Mouse (Mus musculus) forebrain, embryonic 16.5 days (tissue): ENCODE data around the gene Ccdc50. TPM values are rescaled to one million over a fixed set of nuclear protein-coding genes. Genes with fewer than 3 reads are reported as not detected.

ENCODE experiments used
- ATAC-seq: fragments of 200-750 bp; cut with Nextera tagmentation; 2 replicates; pipeline ENCODE4 v1.8.0; 2017; ENCODE audit warnings: mild to moderate bottlenecking, moderate library complexity
- H3K27ac ChIP-seq: fragments of 300-500 bp; sonication (generic); 2 replicates; pipeline ENCODE4 v1.5.1; 2014; ENCODE audit warnings: low read length, control low read depth
- H3K27me3 ChIP-seq: fragments of 300-500 bp; sonication (generic); replicated peaks from 2 replicates; pipeline ENCODE4 v1.6.1; 2014; ENCODE audit warnings: low read length; ENCODE audit not compliant: control insufficient read depth, insufficient read depth
- H3K36me3 ChIP-seq: fragments of 300-500 bp; sonication (generic); 2 replicates; pipeline ENCODE4 v1.6.1; 2014; ENCODE audit not compliant: control insufficient read depth, insufficient read depth
- H3K4me1 ChIP-seq: fragments of 300-500 bp; sonication (generic); replicated peaks from 2 replicates; pipeline ENCODE4 v1.6.1; 2014; ENCODE audit warnings: low read length; ENCODE audit not compliant: control insufficient read depth, insufficient read depth
- H3K4me2 ChIP-seq: fragments of 300-500 bp; sonication (generic); 2 replicates; pipeline ENCODE4 v1.6.1; 2014; ENCODE audit warnings: mild to moderate bottlenecking, low read length, control low read depth
- H3K4me3 ChIP-seq: fragments of 300-500 bp; sonication (generic); replicated peaks from 2 replicates; pipeline ENCODE4 v1.5.1; 2014; ENCODE audit warnings: mild to moderate bottlenecking, low read length, control low read depth
- H3K9ac ChIP-seq: fragments of 300-500 bp; sonication (generic); replicated peaks from 2 replicates; pipeline ENCODE4 v1.6.1; 2014; ENCODE audit warnings: low read depth, low read length, control low read depth
- H3K9me3 ChIP-seq: fragments of 300-500 bp; sonication (generic); 2 replicates; pipeline ENCODE4 v1.6.1; 2016; ENCODE audit warnings: low read length; ENCODE audit not compliant: control insufficient read depth
- WGBS: fragments of 180-500 bp; shearing (Covaris S2); extraction: QIAGEN DNeasy Blood & Tissue Kit; methylation state at CpG from one replicate; pipeline ENCODE4 v1.1.7; 2014; 5-methylcytosine and 5-hydroxymethylcytosine counted together
- polyA plus RNA-seq: library from polyadenylated mRNA; unstranded; fragments of >200 nt; fragmentation: Nextera tagmentation; extraction: Ambion mirVana; gene quantifications from 2 replicates; pipeline ENCODE4 v1.2.1, GENCODE M21; 2015

Ccdc50 gene
- 49.2 and 49.8 TPM in 2 replicates for polyA plus RNA-seq

DNA sequence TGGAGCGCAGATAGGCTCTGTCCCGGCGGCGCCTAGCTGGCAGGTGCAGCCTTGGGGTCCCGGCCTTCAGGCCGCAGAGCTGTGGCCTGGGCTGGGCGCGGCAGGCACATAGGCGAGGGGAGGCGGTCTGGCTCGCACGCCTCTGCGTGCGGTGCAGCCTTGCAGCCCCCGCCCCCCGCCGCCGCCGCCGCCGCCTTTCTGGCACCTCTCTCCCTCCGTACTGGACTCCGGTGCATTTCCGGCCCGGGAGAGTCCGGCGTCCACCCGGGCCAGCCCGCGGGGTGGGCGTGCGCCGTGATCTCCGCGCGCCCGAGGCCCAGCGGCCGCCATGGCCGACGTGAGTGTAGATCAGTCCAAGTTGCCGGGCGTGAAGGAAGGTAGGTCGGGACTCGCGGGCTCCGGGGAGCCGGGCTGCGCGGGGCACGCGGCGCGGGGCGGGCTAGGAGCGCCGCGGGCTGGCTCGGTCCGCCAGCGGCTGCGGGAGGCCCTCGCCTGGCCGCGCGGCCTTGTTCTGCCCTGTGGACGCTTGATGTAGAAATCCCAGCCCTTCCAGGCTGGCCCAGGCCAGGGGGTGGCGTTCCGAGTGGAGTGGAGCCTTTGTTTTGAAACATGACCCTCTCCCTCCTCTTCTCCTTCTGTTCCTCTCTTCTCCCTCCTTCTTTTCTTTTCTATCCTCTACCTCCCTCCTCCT, at the start of gene Ccdc50:
TSS of gene Ccdc50 (plus strand) at position 109 of the 691 bp plus-strand sequence.
- H3K36me3 ChIP-seq = no peaks in the 10 kb centered on the region
- peaks cover 29% of the 10 kb centered on the region for H3K4me1 ChIP-seq
- WGBS = under 1% methylated on average over 63 of the region's 69 CpGs
- ATAC-seq = peak; percentile 90
- peak within 1 kb of the TSS; percentile 100 for H3K9ac ChIP-seq
- H3K9me3 ChIP-seq = no peaks in the 10 kb centered on the region
- peak within 1 kb of the TSS; percentile 60 for H3K4me2 ChIP-seq
- peak within 1 kb of the TSS; percentile 93 for H3K4me3 ChIP-seq
- H3K27me3 ChIP-seq = no peaks in the 10 kb centered on the region
- H3K27ac ChIP-seq = peak within 1 kb of the TSS; percentile 97

GRCm38 (mm10) chr16:27347521-27347920, 41.1 kb upstream of the Ccdc50 start:
- Histone ChIP-seq H3K36me3 (no peaks in the 10 kb centered on the region), H3K4me1 (no peaks in the 10 kb centered on the region), H3K4me2 (no peak overlapping the region), H3K27me3 (no peaks in the 10 kb centered on the region), H3K9me3 (no peaks in the 10 kb centered on the region), H3K9ac (no peak overlapping the region), H3K27ac (no peak overlapping the region), H3K4me3 (no peak overlapping the region)
- ATAC-seq = no peak
- 77% methylated on average over 3 of the region's 3 CpGs for WGBS

DNA sequence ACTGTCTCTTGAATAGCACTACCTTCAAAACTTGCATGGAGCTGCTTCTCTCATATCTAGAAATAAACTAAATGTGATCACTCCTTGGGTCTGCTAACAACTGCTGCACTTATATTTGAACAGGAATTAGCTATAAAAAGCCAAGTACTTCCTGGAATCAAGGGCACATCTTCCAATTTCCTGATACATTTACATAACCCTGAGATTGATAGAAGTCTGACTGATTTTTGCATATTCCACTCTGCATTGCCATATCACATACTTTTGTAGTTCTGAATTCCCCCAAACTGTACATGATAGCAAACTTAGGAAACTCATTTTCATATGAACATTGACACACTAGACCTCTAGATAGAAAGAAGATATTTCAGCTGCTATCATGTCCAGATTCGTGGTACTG, 40.3 kb upstream of the Ccdc50 start:
- Histone ChIP-seq H3K9ac (no peak overlapping the region), H3K9me3 (no peaks in the 10 kb centered on the region), H3K27me3 (no peaks in the 10 kb centered on the region), H3K36me3 (no peaks in the 10 kb centered on the region), H3K27ac (no peak overlapping the region), H3K4me2 (no peak overlapping the region), H3K4me3 (no peak overlapping the region), H3K4me1 (no peaks in the 10 kb centered on the region)
- WGBS = 80% methylated on average over 1 of the region's 1 CpGs
- ATAC-seq = no peak

DNA sequence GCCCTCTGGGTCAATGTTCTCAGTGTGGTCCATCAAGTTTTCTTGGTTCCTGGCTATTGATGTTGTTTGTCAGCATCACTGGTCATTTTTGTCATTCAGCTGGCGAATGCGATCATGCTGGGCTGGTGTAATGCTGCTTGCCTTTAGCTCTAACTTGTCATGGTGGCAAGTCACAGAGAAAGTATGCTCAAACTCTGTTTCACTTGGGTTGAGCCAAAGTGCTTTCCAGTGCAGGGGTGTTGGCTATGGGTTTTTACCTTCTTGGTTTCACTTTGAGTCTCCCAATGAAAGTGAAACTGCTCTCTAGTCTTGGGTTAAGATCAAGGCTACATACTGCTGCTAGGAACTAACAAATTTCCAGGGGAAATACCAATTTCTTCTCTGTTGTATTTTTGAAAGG, 39.4 kb upstream of the Ccdc50 start:
- Histone ChIP-seq H3K27me3 (no peaks in the 10 kb centered on the region), H3K9me3 (no peaks in the 10 kb centered on the region), H3K4me2 (no peak overlapping the region), H3K36me3 (no peaks in the 10 kb centered on the region), H3K9ac (no peak overlapping the region), H3K27ac (no peak overlapping the region), H3K4me3 (no peak overlapping the region), H3K4me1 (no peaks in the 10 kb centered on the region)
- no peak for ATAC-seq
- 89% methylated on average over 2 of the region's 2 CpGs for WGBS

DNA sequence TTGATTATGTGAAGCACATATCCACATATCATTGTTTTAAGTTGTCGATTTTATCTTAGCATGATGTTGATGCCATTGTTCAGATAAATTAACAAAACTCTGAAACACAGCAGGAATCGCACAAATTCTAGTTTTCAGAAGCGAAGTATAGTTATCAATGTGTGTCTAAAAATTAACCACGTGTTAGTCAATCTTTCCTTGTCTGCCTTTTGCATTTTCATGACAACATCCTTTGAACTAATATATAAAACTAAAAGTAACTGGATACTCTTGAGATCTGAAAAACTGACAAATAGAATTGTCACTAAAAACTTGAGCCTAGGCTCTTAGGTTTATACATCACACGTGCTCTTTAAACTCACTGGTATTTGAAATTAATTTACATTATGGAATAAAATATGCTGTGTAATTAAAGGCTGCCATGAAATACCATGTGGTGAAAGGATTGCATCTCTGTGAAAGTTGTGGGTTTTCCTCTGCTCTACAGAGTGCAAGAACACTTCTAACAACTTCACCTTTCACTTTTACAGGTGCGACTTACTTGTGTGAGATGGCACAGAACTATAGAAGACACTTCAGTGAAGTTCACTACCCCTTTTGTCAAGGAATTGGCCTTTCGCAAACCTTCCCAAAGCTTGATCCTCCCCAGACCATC, 38.7 kb upstream of the Ccdc50 start:
- Histone ChIP-seq H3K9ac (no peak overlapping the region), H3K4me2 (no peak overlapping the region), H3K27me3 (no peaks in the 10 kb centered on the region), H3K4me1 (no peaks in the 10 kb centered on the region), H3K27ac (no peak overlapping the region), H3K9me3 (no peaks in the 10 kb centered on the region), H3K36me3 (no peaks in the 10 kb centered on the region), H3K4me3 (no peak overlapping the region)
- WGBS = 91% methylated on average over 7 of the region's 7 CpGs
- ATAC-seq = no peak

GRCm38 (mm10) chr16:27354464-27354863, 34.2 kb upstream of the Ccdc50 start:
- WGBS = 87% methylated on average over 2 of the region's 2 CpGs
- no peaks in the 10 kb centered on the region for H3K36me3 ChIP-seq
- H3K9ac ChIP-seq = no peak overlapping the region
- H3K4me3 ChIP-seq = no peak overlapping the region
- H3K4me1 ChIP-seq = no peaks in the 10 kb centered on the region
- H3K4me2 ChIP-seq = no peak overlapping the region
- H3K27me3 ChIP-seq = no peaks in the 10 kb centered on the region
- no peaks in the 10 kb centered on the region for H3K9me3 ChIP-seq
- H3K27ac ChIP-seq = no peak overlapping the region
- no peak for ATAC-seq

DNA sequence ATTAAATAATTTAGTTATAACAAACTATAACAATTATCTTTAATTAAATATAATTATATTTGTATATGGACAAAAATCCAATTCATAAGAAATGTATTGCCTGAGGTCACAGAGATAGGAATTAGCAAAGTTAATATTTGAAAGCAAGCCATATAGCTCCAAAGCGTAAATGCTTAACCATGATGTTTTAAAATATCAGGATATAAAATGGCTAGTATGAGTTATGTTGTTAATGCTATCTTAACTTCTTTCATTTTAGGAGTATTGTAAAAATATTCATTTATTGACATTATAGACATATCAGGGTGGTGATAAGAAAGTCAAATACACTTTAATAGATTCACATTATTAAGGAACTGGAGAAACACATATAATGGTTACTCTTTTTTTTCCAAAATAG, 28.6 kb upstream of the Ccdc50 start:
- Histone ChIP-seq H3K4me2 (no peak overlapping the region), H3K4me3 (no peak overlapping the region), H3K27ac (no peak overlapping the region), H3K9ac (no peak overlapping the region), H3K36me3 (no peaks in the 10 kb centered on the region), H3K27me3 (no peaks in the 10 kb centered on the region), H3K4me1 (no peaks in the 10 kb centered on the region), H3K9me3 (no peaks in the 10 kb centered on the region)
- no peak for ATAC-seq
- WGBS = 98% methylated on average over 1 of the region's 1 CpGs

DNA sequence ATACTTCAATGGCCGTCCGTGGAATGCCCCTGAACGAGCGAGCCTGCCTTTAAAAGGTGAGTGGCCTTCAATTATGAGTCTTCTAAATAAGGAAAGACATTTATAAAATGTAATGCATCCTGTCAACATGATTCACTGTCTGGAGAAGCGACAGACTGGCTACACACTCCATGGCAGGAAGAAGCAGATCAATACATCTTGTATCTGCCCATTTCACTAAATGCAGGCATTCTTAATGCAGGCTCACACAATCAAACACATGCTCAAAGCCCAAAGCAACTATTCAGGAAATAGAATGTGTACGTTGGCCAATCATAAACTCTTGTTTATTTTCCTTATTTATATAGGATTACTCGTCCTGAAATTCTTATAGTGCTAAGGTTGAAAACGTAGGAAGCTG, 18.5 kb upstream of the Ccdc50 start, which contains the start of gene Uts2b:
TSS of gene Uts2b (minus strand) at position 49 of the 400 bp plus-strand sequence.
- H3K9ac ChIP-seq = no peak within 1 kb of the TSS
- H3K4me3 ChIP-seq = no peak within 1 kb of the TSS
- no peaks in the 10 kb centered on the region for H3K27me3 ChIP-seq
- H3K4me2 ChIP-seq = no peak within 1 kb of the TSS
- H3K4me1 ChIP-seq = no peaks in the 10 kb centered on the region
- H3K9me3 ChIP-seq = no peaks in the 10 kb centered on the region
- H3K36me3 ChIP-seq = no peaks in the 10 kb centered on the region
- H3K27ac ChIP-seq = no peak within 1 kb of the TSS
- 80% methylated on average over 8 of the region's 8 CpGs for WGBS
- no peak for ATAC-seq

- no peaks in the 10 kb centered on the region for H3K27me3 ChIP-seq
- H3K9ac ChIP-seq = no peak overlapping the region
- H3K9me3 ChIP-seq = no peaks in the 10 kb centered on the region
- no peaks in the 10 kb centered on the region for H3K4me1 ChIP-seq
- no peak overlapping the region for H3K27ac ChIP-seq
- ATAC-seq = no peak
- WGBS = 29% methylated on average over 2 of the region's 2 CpGs
- no peaks in the 10 kb centered on the region for H3K36me3 ChIP-seq
- no peak overlapping the region for H3K4me2 ChIP-seq
- no peak overlapping the region for H3K4me3 ChIP-seq
Observed at GRCm38 (mm10) chr16:27370700-27371099, 18.0 kb upstream of the Ccdc50 start.
